Mouse (Mus musculus) hindbrain, embryonic 14.5 days (tissue): ENCODE measurements around the gene Robo2. TPM values are rescaled to one million over a fixed set of nuclear protein-coding genes. Genes with fewer than 3 reads are reported as not detected.

Source experiments
- ATAC-seq: fragments of 200-750 bp; cut with Nextera tagmentation; 2 replicates; pipeline ENCODE4 v1.8.0; 2017; ENCODE audit warnings: moderate number of reproducible peaks, mild to moderate bottlenecking, moderate TSS enrichment, moderate library complexity; ENCODE audit not compliant: low FRiP score
- DNase-seq: peaks from one replicate; pipeline ENCODE4 v3.0.0-alpha.2; 2015; ENCODE audit warnings: low spot score
- H3K27ac ChIP-seq: fragments of 300-500 bp; sonication (generic); 2 replicates; pipeline ENCODE4 v1.5.1; 2014; ENCODE audit warnings: mild to moderate bottlenecking, moderate library complexity
- H3K27me3 ChIP-seq: fragments of 300-500 bp; sonication (generic); 2 replicates; pipeline ENCODE4 v1.6.1; 2014; ENCODE audit warnings: mild to moderate bottlenecking, low read length, mixed read lengths; ENCODE audit not compliant: control insufficient read depth, insufficient read depth
- H3K36me3 ChIP-seq: fragments of 300-500 bp; sonication (generic); replicated peaks from 2 replicates; pipeline ENCODE4 v1.6.1; 2014; ENCODE audit not compliant: control insufficient read depth, insufficient read depth
- H3K4me1 ChIP-seq: fragments of 300-500 bp; sonication (generic); replicated peaks from 2 replicates; pipeline ENCODE4 v1.6.1; 2014; ENCODE audit warnings: antibody characterized with exemption, low read length, mixed read lengths; ENCODE audit not compliant: control insufficient read depth, insufficient read depth
- H3K4me2 ChIP-seq: fragments of 300-500 bp; sonication (generic); replicated peaks from 2 replicates; pipeline ENCODE4 v1.6.1; 2014; ENCODE audit warnings: mild to moderate bottlenecking, moderate library complexity
- H3K4me3 ChIP-seq: fragments of 300-500 bp; sonication (generic); replicated peaks from 2 replicates; pipeline ENCODE4 v1.5.1; 2014; ENCODE audit warnings: mild to moderate bottlenecking, low read length
- H3K9ac ChIP-seq: fragments of 300-500 bp; sonication (generic); 2 replicates; pipeline ENCODE4 v1.6.1; 2014
- H3K9me3 ChIP-seq: fragments of 300-500 bp; sonication (generic); 2 replicates; pipeline ENCODE4 v1.6.1; 2016; ENCODE audit warnings: low read length; ENCODE audit not compliant: control insufficient read depth
- WGBS: fragments of 180-500 bp; shearing (Covaris S2); extraction: QIAGEN DNeasy Blood & Tissue Kit; methylation state at CpG from one replicate; pipeline ENCODE4 v1.1.7; 2014; 5-methylcytosine and 5-hydroxymethylcytosine counted together
- microRNA counts: library from miRNA; unstranded; fragments of <30 nt; microRNA quantifications from one replicate; lab custom pipeline; 2016
- microRNA-seq: library from miRNA; unstranded; fragments of <30 nt; microRNA quantifications from one replicate; pipeline ENCODE4, GENCODE M21; 2016
- polyA plus RNA-seq: library from polyadenylated mRNA; unstranded; fragments of >200 nt; fragmentation: Nextera tagmentation; extraction: Ambion mirVana; gene quantifications from 2 replicates; pipeline ENCODE4 v1.2.1, GENCODE M21; 2014

The Robo2 gene
- polyA plus RNA-seq, 1 experiment from 2014 or later, result 121 TPM

DNA sequence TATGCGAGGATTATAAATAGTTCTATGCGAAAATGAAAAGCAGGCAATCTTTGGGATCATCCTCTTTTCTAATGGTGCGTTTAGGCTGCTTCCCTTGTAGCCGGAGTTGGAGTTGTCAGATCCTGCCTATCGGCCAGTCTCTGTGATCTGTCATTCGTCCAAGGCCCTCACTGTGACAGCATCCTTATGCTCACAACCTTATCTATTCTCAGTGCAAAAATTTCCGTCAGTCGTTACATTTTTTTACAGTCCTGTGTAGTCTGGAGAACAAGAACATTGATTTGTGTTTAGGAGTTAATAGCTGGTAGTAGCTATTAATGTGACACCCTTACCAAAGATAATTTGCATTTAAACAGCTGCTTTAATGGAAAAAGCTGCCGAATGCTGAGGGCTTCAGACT, 547.0 kb downstream of the Robo2 start:
- Histone ChIP-seq H3K27ac (peak overlapping the region; percentile 60), H3K36me3 (no peaks in the 10 kb centered on the region), H3K9me3 (no peaks in the 10 kb centered on the region), H3K4me1 (peaks cover 23% of the 10 kb centered on the region), H3K4me2 (peak overlapping the region; percentile 27), H3K4me3 (no peak overlapping the region), H3K27me3 (no peaks in the 10 kb centered on the region), H3K9ac (no peak overlapping the region)
- 29% methylated on average over 9 of the region's 9 CpGs for WGBS
- peak; percentile 30 for DNase-seq
- no peak; the same call in 1 of the 2 replicates for ATAC-seq

DNA sequence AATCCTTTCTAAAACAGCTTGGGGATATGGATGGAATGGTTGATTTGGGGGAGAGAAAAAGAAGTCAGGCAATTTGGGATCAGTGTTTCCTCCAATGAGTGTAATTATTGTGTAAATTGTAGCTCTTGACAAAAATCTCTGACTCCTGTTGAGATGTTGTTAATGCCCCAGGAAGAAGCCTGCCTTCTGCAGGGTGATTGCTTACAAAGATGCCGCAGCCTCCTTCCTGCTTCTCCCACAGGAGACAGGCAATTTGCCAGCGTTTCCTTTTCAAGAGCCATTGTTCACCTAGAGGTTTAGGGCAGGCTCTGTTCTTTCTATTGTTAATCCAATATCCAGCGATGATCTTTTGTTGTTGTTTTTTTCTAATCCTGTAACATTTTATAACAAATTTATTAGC, 547.9 kb downstream of the Robo2 start:
- Histone ChIP-seq H3K4me2 (peak overlapping the region; percentile 27), H3K4me3 (no peak overlapping the region), H3K36me3 (no peaks in the 10 kb centered on the region), H3K27me3 (no peaks in the 10 kb centered on the region), H3K9me3 (no peaks in the 10 kb centered on the region), H3K4me1 (peaks cover 23% of the 10 kb centered on the region), H3K9ac (no peak overlapping the region), H3K27ac (peak overlapping the region; percentile 60)
- WGBS, result under 1% methylated on average over 3 of the region's 3 CpGs
- DNase-seq (peak; percentile 57), ATAC-seq (no peak)

GRCm38 (mm10) chr16:73858717-73859116, 552.9 kb downstream of the Robo2 start:
- Histone ChIP-seq H3K4me1 (peaks cover 9% of the 10 kb centered on the region), H3K9ac (no peak overlapping the region), H3K4me2 (no peak overlapping the region), H3K36me3 (no peaks in the 10 kb centered on the region), H3K27me3 (no peaks in the 10 kb centered on the region), H3K27ac (no peak overlapping the region), H3K9me3 (no peaks in the 10 kb centered on the region), H3K4me3 (no peak overlapping the region)
- DNase-seq (no peak), ATAC-seq (no peak)
- WGBS, result 74% methylated on average over 2 of the region's 2 CpGs

- Histone ChIP-seq H3K27me3 (no peaks in the 10 kb centered on the region), H3K36me3 (no peaks in the 10 kb centered on the region), H3K4me2 (no peak overlapping the region), H3K4me3 (no peak overlapping the region), H3K9ac (no peak overlapping the region), H3K9me3 (no peaks in the 10 kb centered on the region), H3K4me1 (no peaks in the 10 kb centered on the region), H3K27ac (no peak overlapping the region)
- ATAC-seq (no peak), DNase-seq (no peak)
- WGBS, result 94% methylated on average over 3 of the region's 3 CpGs
Observed at GRCm38 (mm10) chr16:73855821-73856220, 555.8 kb downstream of the Robo2 start.

MicroRNA genes within 50 kb of the gene (microRNA counts, 519-probe panel; counts per million panel counts)
- microRNA mmu-miR-691 (lab: Ali Mortazavi, UCI), result not detected

Small RNA genes lying within 50 kb of the gene (microRNA-seq; reads per million reads assigned to microRNA genes)
- gene Gm24272, result not detected
- not detected for gene Mir691
